9 mouse cellular contexts compared by ENCODE assay signal in genomic region chr6:114297260-114298002, GRCm38 (mm10). TPM values are rescaled to one million over a fixed set of nuclear protein-coding genes. Genes with fewer than 3 reads are reported as not detected.
DNase-seq lines count a peak whose midpoint lies in the region; ATAC-seq lines count a peak whose summit lies in the region.
"Had no signal": no experiment of that assay in that cellular context is flagged by ENCODE, and none has a peak within 500 bp of the region (broad histone marks: within the 10 kb centered on the region; RNA-seq: fewer than 3 reads in every experiment).

No protein-coding gene starts in this region.

- H3K4me1 ChIP-seq in neural tube, embryonic 11.5 days (ENCODE audit: control insufficient read depth, insufficient read depth, low read length): peaks cover 9% of the 10 kb centered on the region
- peaks cover 5% of the 10 kb centered on the region; the same call in 1 of the 2 replicates for H3K4me1 ChIP-seq in hindbrain, embryonic 11.5 days (replicated peaks; ENCODE audit: control insufficient read depth, insufficient read depth, low read length)
- peaks cover 73% of the 10 kb centered on the region for H3K4me1 ChIP-seq in midbrain, embryonic 13.5 days (replicated peaks)

- WGBS in neural tube, embryonic 11.5 days: 31% methylated on average over 10 of the region's 10 CpGs
- 39% methylated on average over 10 of the region's 10 CpGs for WGBS in hindbrain, embryonic 11.5 days
- WGBS in midbrain, embryonic 13.5 days: 22% methylated on average over 10 of the region's 10 CpGs

- ATAC-seq in neural tube, embryonic 11.5 days (ENCODE audit: insufficient read depth, low FRiP score, low TSS enrichment): peak; percentile 65
- ATAC-seq in hindbrain, embryonic 11.5 days (ENCODE audit: low FRiP score): peak; percentile 68
- peak; percentile 85 for ATAC-seq in midbrain, embryonic 13.5 days
- ATAC-seq: lung, postnatal 0 days had no signal

- no peak overlapping the region for H3K4me2 ChIP-seq in neural tube, embryonic 11.5 days (ENCODE audit: low read depth)
- H3K4me2 ChIP-seq in hindbrain, embryonic 11.5 days (replicated peaks; ENCODE audit: low read depth, low read length): no peak overlapping the region
- 0 out of 2 replicates have a peak overlapping the region, but pooled peaks have one; percentile 1 for H3K4me2 ChIP-seq in midbrain, embryonic 13.5 days (replicated peaks)
- H3K4me2 ChIP-seq: heart, embryonic 13.5 days had no signal

- H3K36me3 ChIP-seq in neural tube, embryonic 11.5 days (ENCODE audit: control insufficient read depth, insufficient read depth, low read length): no peaks in the 10 kb centered on the region
- no peaks in the 10 kb centered on the region for H3K36me3 ChIP-seq in hindbrain, embryonic 11.5 days (ENCODE audit: control insufficient read depth, insufficient read depth, low read length)
- peaks cover 26% of the 10 kb centered on the region for H3K36me3 ChIP-seq in midbrain, embryonic 13.5 days
- H3K36me3 ChIP-seq: heart, embryonic 13.5 days had no signal

- H3K9ac ChIP-seq in neural tube, embryonic 11.5 days (ENCODE audit: low read length): no peak overlapping the region
- no peak overlapping the region for H3K9ac ChIP-seq in hindbrain, embryonic 11.5 days (ENCODE audit: low read depth, low read length)
- peak overlapping the region; percentile 21; the same call in 1 of the 2 replicates for H3K9ac ChIP-seq in midbrain, embryonic 13.5 days (replicated peaks)
- H3K9ac ChIP-seq: heart, embryonic 13.5 days had no signal

- peak; percentile 48 for DNase-seq in neural tube, embryonic 11.5 days (ENCODE audit: low spot score)
- no peak for DNase-seq in neural tube, embryonic 10.5 days (ENCODE audit: extremely low spot score, low spot score)
- DNase-seq in hindbrain, embryonic 11.5 days (ENCODE audit: low spot score): no peak
- peak; percentile 32 for DNase-seq in telencephalon, adult 2 months (ENCODE audit: low read depth, low spot score)
- DNase-seq in urinary bladder, adult 2 months (ENCODE audit: low spot score): no peak
- DNase-seq in cerebellum, postnatal 4 days (ENCODE audit: low spot score in 2 of 2): no peak

- no peaks in the 10 kb centered on the region for H3K27me3 ChIP-seq in neural tube, embryonic 11.5 days (ENCODE audit: control insufficient read depth, insufficient read depth, low read length)
- H3K27me3 ChIP-seq in hindbrain, embryonic 11.5 days (ENCODE audit: control insufficient read depth, insufficient read depth, low read length): no peaks in the 10 kb centered on the region
- no peaks in the 10 kb centered on the region for H3K27me3 ChIP-seq in midbrain, embryonic 13.5 days

- H3K4me3 ChIP-seq in neural tube, embryonic 11.5 days (ENCODE audit: low read depth, low read length): no peak overlapping the region
- no peak overlapping the region for H3K4me3 ChIP-seq in hindbrain, embryonic 11.5 days (ENCODE audit: low read depth, low read length)
- no peak overlapping the region for H3K4me3 ChIP-seq in midbrain, embryonic 13.5 days (replicated peaks)
- H3K4me3 ChIP-seq: heart, embryonic 13.5 days had no signal

- H3K9me3 ChIP-seq in neural tube, embryonic 11.5 days (ENCODE audit: control insufficient read depth, low read length): no peaks in the 10 kb centered on the region
- no peaks in the 10 kb centered on the region for H3K9me3 ChIP-seq in hindbrain, embryonic 11.5 days (ENCODE audit: control insufficient read depth, low read length)
- no peaks in the 10 kb centered on the region for H3K9me3 ChIP-seq in midbrain, embryonic 13.5 days
- H3K9me3 ChIP-seq: heart, embryonic 13.5 days had no signal

- peak overlapping the region; percentile 49; the same call in 1 of the 2 replicates for H3K27ac ChIP-seq in neural tube, embryonic 11.5 days (ENCODE audit: low read depth, low read length)
- peak overlapping the region; percentile 73 for H3K27ac ChIP-seq in hindbrain, embryonic 11.5 days (ENCODE audit: low read depth, low read length)
- H3K27ac ChIP-seq in midbrain, embryonic 13.5 days: peak overlapping the region; percentile 86
- H3K27ac ChIP-seq: heart, embryonic 13.5 days had no signal

RNA-seq across cellular contexts. Expression of gene Slc6a1, which starts 15.0 kb away (rescaled TPM):
- polyA plus RNA-seq in neural tube, embryonic 11.5 days (2014; fragmentation: Nextera tagmentation; extraction: Ambion mirVana): 9.8 and 11.5 TPM in 2 replicates
- polyA plus RNA-seq in hindbrain, embryonic 11.5 days (2014; fragmentation: Nextera tagmentation; extraction: Ambion mirVana): 17.3 and 23.1 TPM in 2 replicates
- 85.6 and 88.9 TPM in 2 replicates for polyA plus RNA-seq in midbrain, embryonic 13.5 days (2015; fragmentation: Nextera tagmentation; extraction: Ambion mirVana)
- 0.03 and 0.06 TPM in 2 replicates for polyA plus RNA-seq in urinary bladder, adult 2 months (2012; rRNA removed)
- polyA plus RNA-seq: lung, postnatal 0 days had no signal

Comparison
In these comparisons a context has a peak if more than half of its experiments do, and no peak if none do; other contexts are left out.
1. DNase-seq: peak in neural tube, embryonic 11.5 days (single experiment) and telencephalon, adult 2 months (single experiment); none in neural tube, embryonic 10.5 days (single experiment), hindbrain, embryonic 11.5 days (single experiment), urinary bladder, adult 2 months (single experiment) and cerebellum, postnatal 4 days (0 of 2).
2. RNA of gene Slc6a1, which starts 15.0 kb away (polyA plus RNA-seq): 85.6 to 88.9 TPM in midbrain, embryonic 13.5 days, 17.3 to 23.1 TPM in hindbrain, embryonic 11.5 days and 9.8 to 11.5 TPM in neural tube, embryonic 11.5 days; 0.03 to 0.06 TPM in urinary bladder, adult 2 months; every median in the first group is over 10 times any median in the second.
3. Peak in every context shown above with its lines, with median percentiles within 50 percentile points of each other: ATAC-seq and H3K27ac ChIP-seq.